Mouse (Mus musculus) right cerebral cortex, postnatal 10 days (tissue): ENCODE data around the gene Ada.
A peak's percentile ranks its signal among the peaks of the same experiment; 100 is the strongest.

Experiments
- DNase-seq, 2 experiments: peaks; one replicate each; pipeline ENCODE4 v3.0.0; 2021; ENCODE audit warnings: low spot score in 2 of 2

The Ada gene

DNA sequence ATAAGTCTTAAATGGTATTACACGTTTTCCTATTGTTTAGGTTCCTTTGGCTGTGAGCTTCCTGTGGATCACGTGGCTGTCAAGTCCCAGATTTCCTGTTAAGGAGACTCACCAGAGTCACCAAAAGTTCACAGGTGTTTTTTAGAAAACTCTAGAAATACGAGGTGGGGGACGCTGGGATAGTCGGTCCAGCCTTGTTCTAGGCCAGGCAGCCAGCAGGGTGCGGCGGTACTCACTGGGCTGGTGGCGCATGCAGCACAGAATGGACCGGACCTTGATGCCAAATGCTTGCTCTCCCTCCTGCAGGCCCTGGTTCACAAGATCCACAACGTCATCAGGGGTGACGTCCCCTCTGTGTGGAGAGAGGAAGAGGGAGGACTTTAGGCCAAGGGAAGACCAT lies 18.0 kb downstream of the Ada start:
- DNase-seq = no peak

DNA sequence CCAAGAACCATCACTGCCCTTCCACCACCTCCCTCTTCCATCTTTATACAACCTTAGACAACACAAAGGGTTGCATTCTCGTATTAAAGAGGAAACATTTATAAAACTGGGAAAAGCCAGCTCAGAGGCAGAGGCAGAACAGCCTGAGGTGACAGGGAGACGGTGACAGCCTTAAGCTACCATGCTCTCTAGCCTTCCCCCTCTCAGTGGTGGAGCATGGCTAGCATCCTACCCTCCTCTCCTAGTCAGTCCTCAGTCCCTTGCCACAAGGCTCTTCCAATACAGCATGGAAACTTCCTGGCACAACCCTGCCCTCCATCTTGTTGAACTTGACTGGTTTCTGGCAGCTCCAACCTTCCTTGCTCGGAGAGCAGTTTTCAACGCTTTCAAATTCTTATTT lies 21.7 kb downstream of the Ada start:
- no peak for DNase-seq

DNA sequence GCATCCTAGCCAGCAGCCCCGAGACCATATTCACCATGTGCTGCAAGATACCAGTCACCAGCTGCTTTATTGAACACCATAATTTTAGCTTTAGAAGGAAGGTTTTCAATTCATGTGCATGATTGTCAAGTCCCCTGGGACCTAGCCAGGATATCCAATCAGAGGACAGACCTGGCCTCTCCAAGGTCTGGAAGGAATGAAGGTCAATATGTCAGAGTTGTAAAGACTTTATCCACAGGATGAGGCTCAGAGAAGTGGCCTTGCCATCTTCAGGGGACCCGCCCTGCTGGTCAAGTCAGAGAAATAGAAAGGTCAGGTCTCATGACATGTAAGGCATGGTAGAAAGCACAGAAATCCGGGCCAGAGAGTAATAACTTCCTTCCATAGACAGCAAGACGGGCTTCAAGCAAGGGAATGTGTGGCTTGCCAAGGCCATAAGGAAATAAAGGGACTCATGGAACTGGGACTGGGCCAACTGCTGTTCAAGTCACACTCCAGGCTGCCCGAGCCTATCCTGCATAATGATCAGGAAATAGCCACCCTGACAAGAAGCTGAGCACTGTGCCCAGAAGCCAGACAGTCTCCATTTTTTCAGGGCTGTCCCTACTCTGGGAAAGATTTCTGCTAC lies 23.2 kb downstream of the Ada start:
- DNase-seq = no peak

DNA sequence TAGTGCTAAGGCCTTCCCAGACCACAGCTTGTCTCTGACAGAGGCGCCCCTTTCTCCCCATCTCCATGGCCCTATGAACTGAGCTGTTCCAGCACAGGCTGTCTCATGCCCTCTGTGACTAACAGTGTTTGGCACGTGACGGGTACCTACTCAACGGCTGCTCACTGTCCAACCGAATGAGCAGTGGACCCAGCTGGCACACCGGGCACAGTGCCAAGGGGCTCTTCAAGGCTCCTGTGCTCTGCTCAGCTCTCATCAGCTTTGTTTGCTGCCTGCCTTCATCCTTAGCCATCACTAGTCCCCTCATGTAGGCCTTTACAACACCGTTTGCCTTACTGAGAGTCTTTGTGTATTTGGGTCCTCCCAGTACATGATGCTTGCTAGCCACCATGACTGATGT lies 27.5 kb downstream of the Ada start:
- peak; percentile 82 to 87 for DNase-seq

DNA sequence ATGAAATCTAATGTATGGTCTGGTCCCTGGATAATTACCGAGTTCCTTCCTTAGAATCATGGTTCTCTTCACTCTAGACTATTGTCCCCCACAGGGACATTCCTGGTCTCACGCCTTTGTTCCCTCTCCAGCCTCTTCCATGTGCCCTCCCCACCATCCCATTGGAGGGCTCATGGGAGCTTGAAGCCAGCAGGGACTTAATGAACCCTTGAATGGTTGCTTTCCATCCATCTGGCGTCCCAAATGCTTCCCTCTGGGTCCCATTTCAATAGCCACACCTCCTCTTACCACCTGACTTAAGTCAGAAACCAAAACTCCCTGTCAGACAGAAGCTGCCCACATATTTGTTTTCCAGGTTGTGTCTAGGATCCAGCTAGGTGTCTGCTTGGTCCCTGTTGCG lies 30.4 kb downstream of the Ada start:
- no peak for DNase-seq

DNA sequence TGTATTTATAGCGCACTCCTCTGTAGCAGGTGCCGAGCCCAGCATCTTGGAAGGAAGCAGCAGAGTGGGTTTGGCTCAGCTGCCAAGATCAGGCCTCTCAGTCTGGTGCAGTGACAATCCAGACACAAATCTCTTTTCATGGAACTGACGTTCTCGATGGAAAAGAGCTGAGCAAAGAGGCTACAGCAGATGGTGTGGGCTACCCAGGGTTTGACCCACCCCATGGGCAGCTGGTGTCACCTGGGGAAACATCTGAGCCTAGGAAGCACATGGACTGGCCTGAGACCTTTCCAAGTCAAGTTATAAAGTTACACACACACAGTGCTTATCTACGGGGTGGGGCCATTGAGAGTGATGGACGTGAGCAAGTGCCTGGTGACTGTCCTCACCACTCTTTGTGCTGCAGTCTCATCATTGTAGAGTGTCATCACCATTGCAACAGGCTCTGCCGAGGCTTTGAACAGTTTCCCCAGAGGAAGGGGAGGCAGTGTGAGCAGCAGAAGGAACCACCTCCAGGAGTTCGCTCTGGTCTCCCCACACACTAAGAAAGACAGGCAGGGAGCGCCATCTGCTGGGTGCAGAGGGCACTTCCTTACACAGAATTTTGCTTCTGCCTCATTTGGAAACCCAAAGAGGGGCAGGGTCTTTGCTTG lies 31.0 kb downstream of the Ada start:
- DNase-seq = peak; percentile 90 to 91

DNA sequence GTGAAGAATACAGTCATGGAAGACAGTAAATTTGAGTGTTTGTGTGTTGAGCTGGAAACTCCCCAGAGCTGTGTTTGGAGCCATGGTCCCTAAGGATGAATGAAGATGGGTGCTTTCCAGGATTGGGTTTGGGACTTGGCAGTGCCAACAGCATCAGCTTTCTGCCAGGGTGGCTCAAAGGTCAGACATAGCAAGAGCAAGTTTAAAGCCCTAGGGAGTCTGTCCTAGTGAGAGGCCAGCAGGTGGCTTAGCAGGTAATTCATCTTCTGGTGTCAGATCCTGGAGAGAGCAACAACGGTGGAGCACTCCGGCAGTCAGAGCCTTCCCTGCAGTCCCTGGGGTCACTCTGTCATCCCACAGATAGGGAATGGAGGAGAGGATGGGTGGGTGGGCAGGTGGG lies 31.5 kb downstream of the Ada start:
- no peak for DNase-seq

DNA sequence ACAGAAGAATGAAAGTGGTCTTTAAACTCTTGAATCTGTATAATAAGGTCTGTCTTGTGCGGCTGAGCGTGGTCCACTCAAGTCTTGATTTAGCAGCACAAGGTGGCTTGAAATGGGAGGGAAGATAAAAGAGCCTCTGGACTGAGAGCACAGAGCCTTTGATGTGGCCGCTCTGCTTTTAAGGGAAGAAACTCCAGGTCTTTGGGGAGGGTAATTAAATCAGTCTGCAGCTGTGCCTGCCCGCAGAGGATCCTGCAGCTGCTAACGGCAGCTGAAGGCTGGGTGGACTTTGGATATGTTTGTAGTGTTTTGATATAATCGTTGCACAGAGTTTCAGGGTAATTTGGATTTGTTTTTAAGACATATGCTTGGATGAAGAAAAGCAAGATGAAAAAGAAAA lies 33.2 kb downstream of the Ada start:
- no peak for DNase-seq

DNA sequence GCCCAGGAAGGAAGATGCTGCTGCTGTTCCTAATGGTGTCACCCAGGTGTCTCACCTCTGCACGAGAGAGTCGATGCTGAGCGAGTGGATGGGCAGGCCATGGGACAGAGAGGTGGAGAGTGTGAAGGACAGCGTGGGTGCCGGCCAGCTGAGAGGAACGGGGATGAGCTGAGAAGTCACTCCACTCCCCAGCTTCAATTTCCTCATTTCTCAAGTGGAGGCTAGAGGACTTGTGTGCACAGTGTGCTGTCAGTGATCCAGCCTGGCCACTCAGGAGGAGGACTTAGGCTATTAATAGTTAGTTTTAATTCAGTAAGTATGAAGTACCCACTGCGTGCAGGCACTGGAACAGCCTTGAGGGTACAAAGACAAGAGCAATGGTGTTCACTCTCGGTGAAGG lies 33.6 kb downstream of the Ada start:
- no peak for DNase-seq

DNA sequence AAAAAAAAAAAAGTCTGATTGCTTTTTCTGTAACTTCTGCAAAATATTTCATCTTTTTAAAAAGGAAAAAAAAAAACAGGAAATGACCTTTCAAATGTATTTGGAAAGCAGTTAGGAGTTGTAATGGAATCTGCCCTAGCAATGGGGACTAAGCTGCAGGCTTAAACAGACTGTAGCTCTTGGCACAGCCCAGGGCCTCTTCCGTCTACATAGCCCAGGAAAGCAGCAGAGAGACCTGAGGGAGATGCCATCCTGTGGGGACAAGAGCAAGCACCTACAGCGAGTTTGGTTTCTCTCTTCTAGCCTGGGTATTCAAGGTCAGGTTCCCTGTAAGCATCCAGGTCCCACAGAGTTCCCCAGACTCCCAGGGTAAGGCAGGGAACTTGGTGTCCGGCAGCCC lies 36.7 kb downstream of the Ada start:
- DNase-seq = no peak

DNA sequence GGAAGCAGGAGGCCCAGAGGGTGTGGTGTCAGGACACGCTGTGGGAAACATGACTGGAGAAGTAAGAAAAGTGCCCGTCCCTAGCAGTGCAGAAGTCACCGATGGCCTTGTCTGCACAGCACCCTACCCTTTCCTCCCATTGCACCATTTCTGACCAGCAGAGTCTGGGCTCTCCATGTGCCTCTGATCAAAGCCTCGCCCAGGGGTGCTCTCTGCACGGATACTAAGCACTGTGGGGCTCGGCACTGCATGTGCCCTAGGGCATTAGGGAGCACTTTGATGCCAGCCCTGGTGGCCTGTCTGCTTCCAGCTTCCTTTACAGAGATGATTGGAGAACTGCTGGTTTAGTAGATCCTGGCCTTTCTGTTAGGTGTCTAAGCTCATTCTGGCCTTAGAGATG lies 37.2 kb downstream of the Ada start:
- DNase-seq = no peak

DNA sequence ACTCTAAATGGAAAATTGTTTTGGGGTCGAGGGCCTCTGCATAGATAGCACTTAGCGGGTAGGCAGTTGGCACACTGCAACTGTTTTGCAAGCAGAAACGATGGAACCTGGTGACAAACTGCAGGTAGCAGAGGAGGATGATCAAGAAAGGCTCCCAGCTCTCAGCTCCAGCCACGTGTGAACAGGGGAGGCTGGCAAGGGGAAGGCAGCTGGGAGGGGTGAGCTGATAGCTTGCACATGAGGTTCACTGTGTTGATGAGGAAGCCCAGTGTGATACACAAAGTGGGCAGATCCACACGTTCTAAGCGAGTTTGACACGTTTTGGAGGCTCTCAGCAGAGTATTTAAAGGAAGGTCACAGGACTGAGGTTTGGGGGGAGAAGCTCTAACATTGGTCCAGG lies 37.6 kb downstream of the Ada start:
- DNase-seq = no peak

DNA sequence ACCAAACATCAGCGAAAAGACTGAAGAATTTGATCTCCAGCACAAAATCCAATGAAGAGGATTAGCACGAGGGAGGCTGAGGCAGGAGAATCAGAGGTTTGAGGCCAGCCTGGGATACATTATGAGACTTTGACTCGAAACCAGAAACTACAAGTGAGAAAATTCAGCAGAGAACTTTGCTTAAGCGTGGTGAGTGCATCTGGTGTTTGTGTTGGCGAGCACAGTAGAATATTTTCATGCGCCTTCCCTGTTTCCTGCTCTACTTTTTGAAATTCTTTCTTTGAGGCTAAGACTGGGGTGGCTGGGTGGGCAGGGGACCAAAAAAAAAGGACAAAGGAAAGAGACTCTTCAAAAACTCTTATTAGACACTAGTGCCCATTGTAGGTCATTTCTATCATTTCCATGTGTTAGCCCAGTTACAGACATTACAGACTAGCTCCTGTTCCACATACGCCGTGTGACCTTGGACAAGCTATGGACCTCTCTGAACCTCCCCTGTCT lies 38.6 kb downstream of the Ada start:
- no peak for DNase-seq

DNA sequence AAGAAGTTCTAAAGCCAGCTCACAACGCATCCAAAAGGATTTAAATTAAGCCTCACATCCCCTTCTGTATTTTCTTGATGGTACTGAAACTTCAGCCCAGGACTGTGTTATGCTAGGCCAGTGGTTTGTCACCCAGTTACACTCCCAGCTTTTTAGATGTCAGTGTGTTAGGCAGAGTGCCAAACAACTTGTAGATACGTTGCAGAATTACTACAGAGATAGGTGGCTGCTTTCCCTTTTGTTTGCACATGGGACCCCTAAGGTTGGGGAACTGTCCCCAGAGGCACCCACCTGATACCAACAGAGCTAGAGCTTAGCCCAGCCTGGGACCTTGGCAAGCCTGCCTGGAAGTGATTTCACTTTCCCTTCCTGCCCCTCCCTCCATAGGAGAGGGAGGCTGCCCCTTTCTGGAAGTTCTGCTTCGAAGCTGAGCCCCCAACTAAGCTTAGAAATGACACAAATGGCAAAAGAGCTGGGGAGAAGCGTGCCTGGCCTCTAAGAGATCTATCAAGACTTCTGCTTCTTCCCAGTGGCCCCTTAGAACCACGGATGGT lies 39.4 kb downstream of the Ada start:
- DNase-seq = no peak

DNA sequence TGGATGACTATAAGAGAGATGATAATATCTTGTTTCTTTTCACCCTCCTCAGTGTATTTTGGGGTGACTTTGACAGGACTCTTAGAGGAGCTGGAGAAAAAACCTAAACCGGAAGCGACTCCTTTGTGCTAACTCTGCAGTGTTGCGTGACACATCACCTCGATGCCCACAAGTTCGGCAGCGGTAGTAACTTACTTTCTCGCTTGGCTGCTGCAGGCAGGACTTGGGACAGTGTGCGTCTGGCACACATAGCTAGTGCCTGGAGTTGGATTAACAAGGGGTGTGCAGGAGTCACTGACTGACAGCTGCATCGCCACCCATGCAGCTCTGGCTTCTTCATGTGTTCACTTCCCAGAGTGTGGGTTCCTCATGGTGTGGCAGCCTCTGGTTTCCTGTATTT lies 40.0 kb downstream of the Ada start:
- no peak for DNase-seq

DNA sequence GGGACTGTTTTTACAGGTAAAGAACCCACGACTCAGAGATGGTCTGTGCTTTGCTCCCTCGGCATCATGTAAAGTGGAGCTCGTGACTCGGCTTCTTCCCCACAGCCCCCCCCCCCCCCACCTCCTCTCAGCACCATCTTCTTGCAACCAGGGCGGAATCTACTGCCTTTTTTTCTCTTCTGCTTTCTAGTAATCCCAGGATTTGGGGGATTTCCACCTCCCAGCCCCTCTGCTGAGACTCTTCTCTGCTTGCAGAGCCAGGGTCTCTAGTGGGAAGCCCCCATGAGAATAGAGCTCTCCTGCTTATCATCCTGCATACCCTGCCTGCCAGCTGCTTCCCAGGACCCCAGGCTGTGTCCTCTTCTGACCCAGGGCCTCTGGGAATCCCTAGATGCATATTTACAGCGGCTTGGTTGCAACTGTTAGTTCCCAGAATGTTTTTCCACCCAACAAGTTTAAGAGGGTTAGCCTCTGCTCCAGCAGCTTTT lies 41.2 kb downstream of the Ada start:
- DNase-seq = no peak

DNA sequence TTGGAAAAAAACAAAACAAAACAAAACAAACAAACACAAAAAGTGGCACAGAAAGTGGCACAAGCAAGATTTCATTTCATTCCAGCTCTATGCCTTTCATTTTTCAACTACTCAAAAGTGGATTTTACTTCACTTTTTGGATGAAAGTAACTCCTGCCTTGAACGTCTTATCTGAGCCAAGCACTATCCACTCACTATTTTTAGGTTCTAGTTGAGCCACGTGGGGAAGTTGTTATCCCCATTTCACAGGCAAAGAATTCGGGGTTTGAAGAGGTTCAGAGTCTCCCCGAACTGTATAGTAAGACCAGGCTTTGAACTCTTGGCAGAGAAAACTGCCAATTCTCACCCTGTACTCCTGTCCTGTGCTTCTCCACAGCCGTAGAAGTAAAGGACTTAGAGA lies 41.7 kb downstream of the Ada start:
- DNase-seq = no peak

DNA sequence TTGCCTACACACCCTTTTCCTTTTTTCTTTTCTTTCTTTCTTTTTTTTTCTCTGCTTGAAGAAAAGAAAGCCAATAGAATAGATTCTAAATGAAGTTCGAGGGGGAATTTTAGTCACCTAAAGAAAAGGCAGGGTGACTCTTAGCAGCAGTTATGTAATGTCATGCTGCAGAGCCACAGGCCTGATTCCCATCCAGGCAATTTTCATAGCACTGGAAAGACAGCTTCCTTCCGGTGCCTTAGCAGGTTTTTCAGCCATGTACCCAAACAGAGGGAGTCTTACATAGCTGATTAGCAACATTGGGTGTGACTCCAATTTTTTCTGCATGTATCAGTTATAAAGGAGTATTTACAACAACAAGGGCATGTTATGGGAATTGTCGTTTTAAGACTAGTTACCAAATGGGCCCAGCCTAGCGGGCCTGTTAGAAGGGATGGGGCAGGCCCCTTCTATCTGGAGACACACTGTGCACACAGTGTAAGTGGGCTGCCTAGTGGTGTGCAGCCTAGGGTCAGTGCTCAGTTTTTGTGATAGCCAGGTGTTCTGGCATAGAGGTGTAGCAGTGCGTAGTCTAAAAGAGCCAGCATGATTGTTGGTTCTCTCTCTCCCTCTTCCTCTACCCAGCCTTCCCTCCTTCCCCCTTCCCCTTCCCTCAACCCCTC lies 46.3 kb downstream of the Ada start:
- no peak for DNase-seq

DNA sequence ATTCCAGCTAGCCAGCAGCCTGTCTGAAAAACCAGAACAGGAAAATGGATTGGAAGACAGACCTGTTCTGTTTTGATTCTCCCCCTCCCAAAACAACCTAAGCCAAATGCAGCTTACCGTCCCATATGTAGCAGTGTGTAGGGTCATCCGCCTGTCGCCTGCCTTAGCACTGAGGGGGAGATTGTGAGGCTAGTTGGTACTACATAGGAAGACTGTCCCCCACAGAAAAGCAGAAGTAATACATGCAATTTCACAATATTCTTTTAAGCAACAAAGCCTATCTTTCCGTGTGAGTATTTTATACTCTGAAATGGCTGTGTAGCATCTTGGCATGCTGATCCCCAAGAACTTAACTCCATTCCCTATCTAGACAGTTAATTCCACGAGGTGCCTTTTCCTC lies 47.1 kb downstream of the Ada start:
- DNase-seq = no peak

DNA sequence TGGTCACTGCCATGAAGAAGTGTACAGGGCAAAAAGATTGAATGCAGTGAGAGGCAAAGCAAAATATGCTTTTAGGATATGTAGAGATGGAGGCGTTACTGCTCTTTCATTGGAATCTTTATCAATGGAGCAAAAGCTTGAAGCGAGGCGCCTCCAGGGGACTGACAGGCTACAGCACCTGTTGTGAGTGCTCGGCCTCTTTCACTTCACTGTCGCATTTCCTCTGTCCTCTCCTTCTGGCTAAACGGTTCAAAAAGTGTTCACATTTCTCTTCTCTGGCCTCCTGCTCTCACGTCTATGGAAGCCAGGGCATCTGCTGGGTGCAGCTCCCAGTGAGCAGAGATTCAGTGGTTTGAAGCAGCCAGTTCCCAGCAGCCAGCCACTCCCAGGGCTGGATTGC lies 47.6 kb downstream of the Ada start:
- DNase-seq = no peak

DNA sequence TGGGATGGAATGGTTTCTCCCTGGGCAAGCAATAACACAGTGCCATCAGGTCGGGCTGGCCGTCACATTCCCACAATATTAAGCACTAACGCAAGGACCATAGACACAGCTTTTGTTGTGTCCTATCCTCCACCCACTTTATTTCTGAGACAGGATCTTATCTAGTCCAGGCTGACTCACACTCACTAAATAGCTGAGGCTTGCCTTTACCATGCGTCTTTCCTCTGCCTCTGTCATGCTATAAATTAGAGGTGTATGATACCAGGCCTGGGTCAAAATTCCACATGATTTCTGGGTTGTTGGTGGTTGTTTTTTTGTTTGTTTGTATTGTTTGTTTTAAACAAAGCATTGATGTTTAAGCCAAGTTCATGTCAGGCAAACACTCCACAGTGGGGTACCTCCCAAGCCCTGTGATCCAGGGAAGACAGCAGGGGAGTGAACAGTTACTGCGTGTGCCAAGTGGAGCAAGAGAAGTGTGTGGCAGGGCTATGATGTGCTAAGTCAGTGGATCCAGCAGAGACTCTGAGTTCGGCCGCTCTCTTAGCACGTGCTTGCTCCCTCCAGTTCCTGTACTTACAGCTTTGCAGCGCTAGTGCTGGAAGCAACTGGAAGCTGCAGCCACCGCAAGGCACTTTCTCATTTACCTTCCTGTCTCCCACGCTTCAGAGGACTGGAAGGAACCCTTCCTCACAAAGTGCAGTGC lies 50.8 kb downstream of the Ada start:
- DNase-seq = no peak

DNA sequence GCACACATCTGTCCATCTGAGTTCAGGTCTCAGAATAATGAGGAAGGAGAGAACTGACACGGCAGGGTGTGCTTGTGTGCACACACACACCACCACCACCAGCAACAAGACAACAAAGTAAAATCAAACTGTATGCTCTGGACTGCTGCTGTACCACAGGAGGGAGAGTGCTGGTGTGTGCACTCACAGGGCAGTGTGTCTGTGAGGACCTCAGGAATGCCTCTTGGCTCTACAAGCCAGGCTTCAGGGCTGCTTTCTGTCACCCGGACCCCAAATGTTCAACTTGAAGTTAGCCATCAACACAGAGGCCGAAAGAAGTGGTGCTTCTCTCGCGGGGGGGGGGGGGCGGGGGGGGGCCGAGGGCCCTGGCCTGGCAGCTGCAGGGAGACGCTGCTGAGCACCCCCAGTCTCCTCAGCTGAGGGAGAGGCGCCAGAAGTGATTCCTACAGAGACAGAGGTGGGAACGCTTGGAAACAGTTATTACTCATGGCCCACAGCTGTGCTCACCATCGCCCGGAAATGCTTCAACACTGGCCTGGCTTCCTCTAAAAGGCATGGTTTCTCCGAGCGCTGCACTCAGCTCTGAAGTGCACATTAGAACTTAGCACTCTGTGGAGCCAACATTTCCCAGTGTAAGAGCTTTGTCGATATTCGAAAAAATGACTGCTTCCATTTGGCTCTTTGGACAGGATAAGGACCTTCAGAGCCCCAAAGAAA lies 52.1 kb downstream of the Ada start:
- DNase-seq = no peak
